Mouse (Mus musculus): ENCODE data around the gene Dus3l.

The Dus3l gene

GRCm38 (mm10) chr17:56764474-56765354 lies at the start of gene Dus3l:
Gene Dus3l (plus strand): TSS chr17:56764757.
- DNase-seq (ENCODE audit: extremely low read depth, low read depth): peak; percentile 85

DNA sequence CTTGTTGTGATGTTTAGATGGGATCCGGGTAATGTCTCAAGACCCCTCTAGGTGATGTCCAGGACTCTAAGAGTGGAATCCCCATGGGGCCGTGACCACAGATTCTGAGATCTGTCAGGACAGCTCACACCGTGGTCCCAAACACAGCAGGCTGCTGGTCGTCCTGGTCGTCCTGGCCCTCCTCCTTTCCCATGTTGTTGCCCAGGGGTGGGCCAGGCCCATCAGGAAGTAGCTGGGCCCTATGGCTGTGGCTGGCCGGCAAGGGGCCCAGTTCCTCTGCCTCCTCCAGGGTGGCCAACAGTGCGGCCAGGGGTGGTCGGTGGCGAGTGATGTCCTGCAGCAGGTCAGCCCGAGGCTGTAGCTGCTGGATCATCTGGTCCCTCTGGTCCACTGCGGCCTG lies 49.2 kb upstream of the Dus3l start:
- DNase-seq (ENCODE audit: extremely low read depth, low read depth): no peak

DNA sequence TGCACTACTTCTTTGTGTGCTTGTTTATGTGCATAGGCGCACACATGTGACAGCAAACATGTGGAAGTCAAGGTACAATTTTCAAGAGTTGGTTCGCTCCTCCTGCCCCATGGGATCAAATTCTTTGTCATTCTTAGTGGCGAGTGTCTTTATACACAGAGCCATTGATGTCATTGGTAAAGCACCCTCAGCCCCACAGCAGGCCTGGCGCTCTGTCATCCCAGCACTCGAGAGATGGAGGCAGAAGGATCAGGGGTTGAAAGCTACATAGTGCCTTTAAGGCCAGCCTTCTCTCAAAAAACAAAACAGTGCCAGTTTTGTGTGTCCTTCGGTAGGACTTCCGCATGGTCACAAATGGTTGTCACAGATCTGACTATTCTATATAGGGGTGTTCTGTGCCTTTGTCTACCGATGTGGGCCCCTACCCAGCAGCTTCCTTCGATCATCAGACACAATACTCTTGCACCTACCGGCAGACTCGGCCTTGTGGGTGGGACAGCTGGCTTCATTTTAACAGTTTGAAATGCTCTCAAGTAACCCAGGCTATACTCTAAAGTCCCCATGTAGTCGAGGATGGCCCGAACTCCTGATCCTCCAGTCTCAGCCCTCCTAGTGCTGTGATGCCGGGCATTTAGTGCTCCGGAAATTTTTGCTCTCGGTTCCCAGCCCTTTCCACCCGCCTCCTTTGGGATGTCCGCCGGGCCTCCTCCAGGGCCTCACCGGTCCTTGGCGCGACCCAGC lies 48.5 kb upstream of the Dus3l start:
- DNase-seq (ENCODE audit: extremely low read depth, low read depth): no peak

- DNase-seq (ENCODE audit: extremely low read depth, low read depth): peak; percentile 90
Observed at GRCm38 (mm10) chr17:56716655-56717362, 47.7 kb upstream of the Dus3l start.

GRCm38 (mm10) chr17:56717363-56718058 lies 47.0 kb upstream of the Dus3l start, which contains the start of the genes Ndufa11 and Vmac:
Gene Ndufa11 (plus strand): TSS chr17:56717767.
Gene Vmac (minus strand): TSS chr17:56718022.
- DNase-seq (ENCODE audit: extremely low read depth, low read depth): peak; percentile 92

GRCm38 (mm10) chr17:56722441-56722840 lies 42.1 kb upstream of the Dus3l start:
- no peak for DNase-seq (ENCODE audit: extremely low read depth, low read depth)

DNA sequence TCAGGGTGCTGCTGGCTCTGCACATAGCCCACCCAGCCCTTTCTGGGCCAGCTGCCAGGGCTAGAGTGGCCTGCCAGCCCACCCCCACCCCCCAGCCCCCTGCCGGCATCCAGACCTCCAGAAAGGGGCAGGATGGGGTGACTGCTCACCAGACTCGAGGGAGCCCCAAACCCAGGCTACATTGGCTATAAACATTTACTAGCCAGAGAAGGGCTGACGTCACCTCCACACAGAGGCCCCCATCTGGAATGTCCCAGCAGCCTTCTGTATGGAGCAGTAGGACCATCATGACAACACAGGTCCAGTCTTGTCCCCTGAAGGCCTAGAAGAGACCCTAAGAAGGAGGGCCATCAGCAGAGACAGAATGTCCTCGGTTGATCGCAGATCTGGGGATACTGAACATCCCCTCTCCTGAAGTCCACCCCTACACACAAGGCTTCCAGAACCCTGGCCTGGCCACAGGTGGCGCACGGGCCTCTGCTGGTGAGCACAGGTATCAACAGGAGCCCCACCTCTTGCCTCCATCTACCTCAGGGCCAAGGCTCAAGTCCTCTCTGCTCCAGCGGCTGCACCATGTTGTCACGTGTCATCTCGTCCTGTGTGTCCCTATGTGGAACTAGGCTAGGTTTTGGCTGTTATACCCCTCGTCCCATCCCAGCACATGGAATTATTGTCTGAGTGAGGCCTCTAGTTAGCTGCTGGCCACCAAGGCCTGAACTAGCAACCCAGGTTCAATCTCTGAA lies 41.0 kb upstream of the Dus3l start:
- no peak for DNase-seq (ENCODE audit: extremely low read depth, low read depth)

DNA sequence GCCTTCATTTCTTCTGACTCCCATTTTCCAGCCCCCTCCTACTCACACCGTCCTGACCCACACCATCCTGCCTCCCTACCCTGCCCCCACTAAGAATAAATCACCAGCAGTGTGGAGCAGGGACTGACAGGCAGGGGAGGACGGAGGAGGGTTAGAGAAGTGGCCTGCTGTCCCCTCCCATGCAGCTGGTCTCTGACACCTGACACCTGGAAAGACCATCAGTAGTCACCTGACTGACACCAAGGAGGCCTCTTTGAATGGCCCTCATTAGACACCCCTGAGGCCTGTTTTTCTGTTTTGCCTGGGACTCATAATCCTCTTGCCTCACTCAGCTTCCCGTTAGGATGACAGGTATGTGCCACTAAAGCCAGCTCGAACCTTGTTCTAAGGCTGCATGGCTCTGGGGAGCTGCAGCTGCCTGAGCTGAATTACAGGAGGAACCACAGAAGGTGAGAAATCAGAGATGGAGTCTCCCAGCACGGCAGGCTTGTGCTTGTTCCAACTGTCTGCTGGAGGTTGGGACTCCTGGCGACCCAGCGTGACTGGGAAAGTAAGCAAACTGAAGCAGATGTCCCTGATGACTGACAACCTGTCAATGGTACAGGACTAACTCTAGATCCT lies 37.4 kb upstream of the Dus3l start:
- DNase-seq (ENCODE audit: extremely low read depth, low read depth): no peak

GRCm38 (mm10) chr17:56727659-56728058 lies 36.9 kb upstream of the Dus3l start:
- no peak for DNase-seq (ENCODE audit: extremely low read depth, low read depth)

DNA sequence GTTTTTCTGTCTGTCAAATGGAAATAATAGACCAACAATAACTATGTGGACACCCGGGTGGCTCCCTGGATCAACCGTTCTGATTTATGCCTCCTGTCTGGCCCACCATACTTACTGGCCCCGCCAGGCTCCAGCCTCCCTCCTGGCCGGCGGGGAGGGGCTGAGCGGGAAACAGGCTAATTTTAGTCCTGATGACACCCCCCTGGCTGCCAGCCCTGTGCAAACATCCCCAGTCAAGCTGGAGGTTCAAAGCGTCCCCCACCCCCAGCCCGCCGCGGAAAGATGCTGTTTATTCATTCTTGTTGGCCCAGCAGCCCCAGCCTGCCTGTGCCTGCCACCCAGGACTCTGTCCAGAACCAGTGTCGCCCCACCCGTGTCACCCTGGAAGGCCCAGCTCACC lies 36.4 kb upstream of the Dus3l start:
- DNase-seq (ENCODE audit: extremely low read depth, low read depth): no peak

DNA sequence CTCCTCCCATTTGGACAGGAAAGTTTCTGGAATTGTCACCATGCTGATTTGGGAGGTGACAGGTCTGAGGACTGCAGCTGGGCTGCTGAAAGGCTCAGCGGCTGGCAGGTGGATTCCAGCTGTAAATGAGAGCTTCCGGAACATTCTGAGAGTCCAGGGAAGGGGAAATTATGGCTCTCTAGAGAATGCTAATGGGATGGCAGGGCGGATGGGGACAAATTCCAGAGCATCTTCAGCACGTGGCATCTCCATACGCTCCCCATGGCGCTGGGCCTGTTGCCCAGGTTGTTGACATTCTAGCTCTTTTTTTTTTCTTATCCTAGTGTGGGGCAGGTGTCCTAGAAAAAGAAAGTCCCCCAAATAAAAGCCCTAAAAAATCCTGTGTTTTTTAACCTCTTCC lies 35.4 kb upstream of the Dus3l start:
- DNase-seq (ENCODE audit: extremely low read depth, low read depth): no peak

DNA sequence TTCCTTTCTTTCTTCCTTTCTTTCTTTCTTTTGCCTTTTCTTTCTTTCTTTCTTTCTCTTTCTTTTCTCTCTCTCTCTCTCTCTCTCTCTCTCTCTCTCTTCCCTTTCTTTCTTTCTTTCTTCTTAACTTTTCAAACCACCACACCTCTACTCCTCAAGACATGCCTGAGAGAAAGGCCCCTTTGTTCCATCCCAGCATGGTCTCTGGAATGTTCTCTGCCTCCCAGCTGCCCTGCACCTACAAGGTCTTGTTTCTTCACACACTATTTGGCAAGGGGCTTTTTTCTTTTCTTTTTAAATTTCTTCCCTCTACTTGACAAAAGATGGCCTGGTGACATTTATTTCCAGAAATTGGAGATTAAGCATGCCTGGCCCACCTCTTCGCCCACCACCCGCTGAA lies 34.9 kb upstream of the Dus3l start:
- no peak for DNase-seq (ENCODE audit: extremely low read depth, low read depth)

DNA sequence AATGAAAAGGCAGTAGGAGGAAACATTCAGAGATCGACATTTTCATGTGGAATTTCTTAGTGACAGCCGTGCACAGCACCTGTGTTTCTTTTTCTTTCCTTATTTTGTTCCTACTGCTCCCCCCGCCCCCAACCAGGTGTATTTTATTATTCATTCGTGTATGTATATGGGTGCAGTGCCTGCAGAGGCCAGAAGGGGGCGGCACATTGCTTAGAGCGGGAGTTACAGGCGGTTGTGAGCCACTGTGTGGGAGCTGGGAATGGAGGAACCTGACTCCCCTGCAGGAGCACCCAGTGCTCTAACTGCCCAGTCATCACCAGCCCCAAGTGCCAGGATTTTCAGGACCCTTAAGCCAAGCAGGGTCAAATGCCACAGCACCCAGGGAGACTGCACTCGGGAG lies 28.0 kb upstream of the Dus3l start:
- no peak for DNase-seq (ENCODE audit: extremely low read depth, low read depth)

DNA sequence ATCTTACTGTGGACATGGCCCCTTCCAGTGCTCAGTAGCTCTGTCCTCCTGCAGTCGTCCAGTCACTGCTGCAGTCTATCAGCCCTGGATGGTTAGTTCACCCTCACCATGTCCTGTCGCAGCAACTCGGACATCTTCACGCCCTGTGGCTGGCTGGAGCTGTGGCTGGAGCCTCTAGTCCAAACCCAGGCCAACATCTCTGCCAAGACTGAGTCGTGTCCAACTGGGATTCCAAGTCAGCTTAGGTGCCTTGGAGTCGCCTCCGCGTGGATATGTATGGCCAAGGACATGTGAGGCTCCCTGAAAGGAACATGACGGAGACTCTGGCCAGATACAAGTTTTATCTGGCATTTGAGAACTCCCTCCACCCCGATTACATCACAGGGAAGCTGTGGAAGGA lies 26.3 kb upstream of the Dus3l start:
- DNase-seq (ENCODE audit: extremely low read depth, low read depth): no peak

DNA sequence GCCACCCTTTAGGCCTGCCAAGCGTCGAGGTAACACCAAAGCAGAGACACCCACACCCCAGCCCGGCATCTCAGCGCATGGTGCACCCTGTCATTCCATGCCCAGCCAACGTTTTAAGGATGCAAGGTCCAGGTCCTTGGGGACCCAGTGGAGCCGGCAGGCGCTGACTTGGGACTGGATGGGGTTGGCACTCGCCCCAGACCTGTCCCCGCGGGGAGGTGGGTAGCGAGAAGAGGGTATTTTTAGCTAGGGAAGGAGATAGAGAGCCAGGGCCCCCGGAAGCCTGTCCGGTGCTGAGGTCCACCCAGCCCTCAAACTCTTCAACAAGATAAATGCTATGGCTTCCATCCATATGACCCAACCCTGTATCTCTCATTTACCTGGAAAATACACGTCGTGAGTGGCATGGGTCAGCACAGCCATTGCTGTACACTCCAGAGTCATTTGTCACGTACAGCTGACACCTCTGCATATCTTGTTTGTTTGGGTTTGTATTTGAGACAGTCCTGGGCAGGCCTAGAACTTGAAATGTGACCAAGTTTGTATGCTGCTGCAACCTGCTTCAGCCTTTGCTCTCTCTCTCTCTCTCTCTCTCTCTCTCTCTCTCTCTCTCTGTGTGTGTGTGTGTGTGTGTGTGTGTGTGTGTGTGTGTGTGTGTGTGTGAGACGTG lies 24.3 kb upstream of the Dus3l start:
- DNase-seq (ENCODE audit: extremely low read depth, low read depth): no peak

DNA sequence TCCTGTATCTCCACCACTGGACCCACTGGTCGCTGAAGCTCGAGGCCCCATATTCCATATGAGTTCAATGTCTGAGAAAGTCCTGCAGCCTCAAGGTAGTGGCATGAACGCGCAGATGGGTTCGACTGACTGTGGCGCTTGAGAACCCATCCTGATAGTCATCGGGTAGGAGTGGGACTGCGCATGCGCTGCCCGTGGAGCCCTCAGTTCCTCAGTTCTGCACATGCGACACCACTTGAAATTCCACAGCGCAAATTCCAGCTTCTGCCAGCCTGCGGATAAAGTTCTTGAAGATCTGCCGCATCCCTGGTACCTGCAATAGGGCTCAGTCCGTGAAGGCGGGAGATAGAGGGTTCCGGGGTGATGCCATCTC lies 23.8 kb upstream of the Dus3l start:
- DNase-seq (ENCODE audit: extremely low read depth, low read depth): no peak

GRCm38 (mm10) chr17:56744173-56744572 lies 20.4 kb upstream of the Dus3l start:
- no peak for DNase-seq (ENCODE audit: extremely low read depth, low read depth)

DNA sequence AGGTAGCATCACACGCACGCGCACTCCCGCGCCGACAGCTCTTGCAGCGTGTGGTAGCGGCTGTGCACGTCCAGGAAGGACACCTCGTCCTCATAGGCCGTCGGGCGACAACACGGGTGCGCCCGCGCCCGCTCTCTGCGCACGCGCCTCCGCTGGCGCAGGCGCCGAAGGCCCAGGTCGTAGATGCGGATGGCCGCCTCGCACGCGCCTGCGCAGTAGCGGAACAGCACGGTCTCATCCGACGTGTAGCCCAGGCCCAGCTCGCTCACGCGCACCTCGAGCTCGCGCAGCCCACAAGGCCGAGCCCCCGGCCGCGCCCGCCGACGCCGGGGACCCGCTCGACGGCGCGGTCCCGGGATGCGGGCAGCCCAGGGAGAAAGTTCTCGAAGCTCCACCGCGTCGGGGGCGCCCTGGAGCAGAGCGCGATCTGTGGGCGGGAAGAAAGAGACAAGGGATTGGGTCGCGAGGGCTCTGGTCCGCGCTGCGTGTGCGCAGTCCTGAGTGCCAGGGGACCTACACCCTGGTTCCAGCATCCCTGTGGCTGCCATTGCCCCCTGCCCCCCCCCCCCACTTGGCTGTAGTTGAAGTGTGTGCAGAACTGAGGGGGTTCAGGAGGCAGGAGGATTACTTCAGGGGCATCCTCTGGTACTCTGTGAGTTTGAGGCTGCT lies 13.0 kb upstream of the Dus3l start:
- no peak for DNase-seq (ENCODE audit: extremely low read depth, low read depth)

DNA sequence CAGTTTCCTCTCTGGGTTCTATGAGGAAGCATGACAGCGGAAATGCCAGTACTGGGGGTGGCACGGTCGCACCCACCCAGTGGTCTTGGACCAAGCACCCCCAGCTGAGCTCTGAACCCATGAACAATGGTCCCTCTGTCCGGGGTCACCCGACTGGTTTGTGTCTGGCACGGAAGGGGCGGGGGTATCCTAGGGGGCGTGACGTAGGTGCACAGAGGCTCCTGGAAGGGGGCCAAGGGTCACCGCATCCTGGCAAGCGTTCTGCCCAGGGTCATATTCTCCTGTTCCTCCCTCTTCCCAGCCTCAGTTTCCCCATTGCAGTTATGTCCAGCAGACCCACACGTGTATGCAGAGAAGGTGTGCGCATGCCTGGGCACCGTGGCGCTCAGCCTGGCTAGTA lies 11.1 kb upstream of the Dus3l start:
- no peak for DNase-seq (ENCODE audit: extremely low read depth, low read depth)
